Mouse (Mus musculus) gastrocnemius, adult 2 months (tissue): Measurements from ENCODE around the gene Aff3. TPM values are rescaled to one million over a fixed set of nuclear protein-coding genes. Genes with fewer than 3 reads are reported as not detected.
A peak's percentile ranks its signal among the peaks of the same experiment; 100 is the strongest.

ENCODE experiments used
- DNase-seq: peaks from one replicate; pipeline ENCODE4 v3.0.0; 2022
- H3K27ac ChIP-seq: fragments of 200-600 bp; 2 replicates; pipeline ENCODE4 v1.8.1; 2022; ENCODE audit warnings: mild to moderate bottlenecking
- H3K4me3 ChIP-seq: fragments of 200-600 bp; 2 replicates; pipeline ENCODE4 v1.8.1; 2022; ENCODE audit warnings: mild to moderate bottlenecking, moderate library complexity
- CTCF ChIP-seq: fragments of 200-600 bp; IDR thresholded peaks from 2 replicates; pipeline ENCODE4 v1.8.1; 2022; ENCODE audit warnings: antibody characterized with exemption, mild to moderate bottlenecking, moderate library complexity
- intact Hi-C: fragments of 180-260 bp; cut with DNase I; formaldehyde crosslinking; loops from one replicate; pipeline ENCODE4 v1.15.1; 2025
- total RNA-seq, 2 experiments: library from RNA; stranded (reverse); gene quantifications; 2 replicates each; pipeline ENCODE4 v1.2.3; 2021

The Aff3 gene
- total RNA-seq, 2 experiments from 2014 or later, result 1.2 to 4.4 TPM

- Histone ChIP-seq H3K4me3 (no peak overlapping the region), H3K27ac (no peak overlapping the region)
- no peak for DNase-seq
- intact Hi-C loops, result no loop called here
- no peak for TF ChIP-seq CTCF
These were observed 373.3 kb downstream of the Aff3 start for GRCm38 (mm10) chr1:38291497-38291896.

- intact Hi-C loops, result no loop called here
- no peak overlapping the region for H3K27ac ChIP-seq
- DNase-seq, result no peak
- H3K4me3 ChIP-seq, result no peak overlapping the region
- no peak for TF ChIP-seq CTCF
These were observed 373.9 kb downstream of the Aff3 start for GRCm38 (mm10) chr1:38290881-38291280.

- no peak for DNase-seq
- Histone ChIP-seq H3K27ac (no peak overlapping the region), H3K4me3 (no peak overlapping the region)
- no peak for TF ChIP-seq CTCF
- intact Hi-C loops, result no loop called here
These were observed 374.9 kb downstream of the Aff3 start for GRCm38 (mm10) chr1:38289891-38290290.

- Histone ChIP-seq H3K27ac (no peak overlapping the region), H3K4me3 (no peak overlapping the region)
- no peak for TF ChIP-seq CTCF
- no peak for DNase-seq
- intact Hi-C loops, result no loop called here
These were observed 376.0 kb downstream of the Aff3 start for GRCm38 (mm10) chr1:38288716-38289115.

GRCm38 (mm10) chr1:38286551-38286950 is 378.2 kb downstream of the Aff3 start:
- H3K4me3 ChIP-seq, result no peak overlapping the region
- H3K27ac ChIP-seq, result no peak overlapping the region
- no peak for TF ChIP-seq CTCF
- DNase-seq, result no peak
- intact Hi-C loops, result no loop called here

- H3K27ac ChIP-seq, result no peak overlapping the region
- no peak for TF ChIP-seq CTCF
- no peak for DNase-seq
- intact Hi-C loops, result no loop called here
- no peak overlapping the region for H3K4me3 ChIP-seq
These were observed 384.2 kb downstream of the Aff3 start for GRCm38 (mm10) chr1:38280549-38280948.

GRCm38 (mm10) chr1:38271312-38271711 is 393.4 kb downstream of the Aff3 start:
- DNase-seq, result no peak
- TF ChIP-seq CTCF, result no peak
- Histone ChIP-seq H3K27ac (no peak overlapping the region), H3K4me3 (no peak overlapping the region)
- intact Hi-C loops, result no loop called here

- no peak for TF ChIP-seq CTCF
- DNase-seq, result no peak
- Histone ChIP-seq H3K4me3 (no peak overlapping the region), H3K27ac (no peak overlapping the region)
- intact Hi-C loops, result no loop called here
These were observed 396.3 kb downstream of the Aff3 start for GRCm38 (mm10) chr1:38268246-38269042.

GRCm38 (mm10) chr1:38263251-38263650 is 401.5 kb downstream of the Aff3 start:
- DNase-seq, result peak; percentile 27
- H3K27ac ChIP-seq, result peak overlapping the region; percentile 80
- intact Hi-C loops, result loop anchor here (2.0 kb wide), 1 partner anchor 44 kb away; no protein-coding TSS in a partner anchor
- H3K4me3 ChIP-seq, result peak overlapping the region; percentile 34
- TF ChIP-seq CTCF, result no peak

GRCm38 (mm10) chr1:38262362-38263154 is 402.2 kb downstream of the Aff3 start:
- intact Hi-C loops, result loop anchor here (2.0 kb wide), 1 partner anchor 44 kb away; no protein-coding TSS in a partner anchor
- TF ChIP-seq CTCF, result 0 out of 2 replicates have a peak, but pooled peaks have one; percentile 7
- H3K4me3 ChIP-seq, result no peak overlapping the region
- peak overlapping the region; percentile 80 for H3K27ac ChIP-seq
- peak; percentile 65 for DNase-seq

GRCm38 (mm10) chr1:38261076-38261475 is 403.7 kb downstream of the Aff3 start:
- intact Hi-C loops, result no loop called here
- H3K27ac ChIP-seq, result peak overlapping the region; percentile 77
- DNase-seq, result no peak
- no peak overlapping the region for H3K4me3 ChIP-seq
- TF ChIP-seq CTCF, result no peak

GRCm38 (mm10) chr1:38259541-38260338 is 405.0 kb downstream of the Aff3 start:
- intact Hi-C loops, result no loop called here
- H3K27ac ChIP-seq, result peak overlapping the region; percentile 77
- TF ChIP-seq CTCF, result no peak
- no peak for DNase-seq
- no peak overlapping the region for H3K4me3 ChIP-seq
